Mouse (Mus musculus): ENCODE measurements around the gene AI661453. TPM values are rescaled to one million over a fixed set of nuclear protein-coding genes. Genes with fewer than 3 reads are reported as not detected.

Gene AI661453
- total and polyA plus RNA-seq, 3 experiments, result not detected

- Histone ChIP-seq H3K4me3 (ENCODE audit: control insufficient read depth in 1 of 2, insufficient read depth in 1 of 2, low read depth in 2 of 2, low read length in 2 of 2) (no peak overlapping the region), H3K9me3 (replicated peaks; ENCODE audit: insufficient read depth, low read length) (no peaks in the 10 kb centered on the region), H3K27ac (ENCODE audit: control insufficient read depth, low read depth, low read length) (no peak overlapping the region), H3K4me1 (ENCODE audit: control insufficient read depth in 1 of 2, insufficient read depth in 2 of 2, low read length in 2 of 2) (no peaks in the 10 kb centered on the region), H3K27me3 (ENCODE audit: control insufficient read depth in 1 of 2, insufficient read depth in 2 of 2, low read length in 2 of 2) (no peaks in the 10 kb centered on the region; a peak in 1 of 4 replicates), H3K79me2 (ENCODE audit: control insufficient read depth, insufficient read depth, low read length, poor library complexity) (no peaks in the 10 kb centered on the region), H3K9ac (ENCODE audit: control insufficient read depth, low read depth, low read length, poor library complexity, severe bottlenecking) (no peak overlapping the region), H3K36me3 (ENCODE audit: control insufficient read depth in 1 of 2, insufficient read depth in 2 of 2, low read length in 2 of 2) (no peaks in the 10 kb centered on the region)
- TF ChIP-seq MAFK (IDR thresholded peaks at IDR 0.05; ENCODE audit: borderline replicate concordance, low read depth, low read length), result no peak
- TF ChIP-seq EP300 (IDR thresholded peaks at IDR 0.05; ENCODE audit: low read depth in 1 of 2, low read length in 2 of 2), result no peak
- no peak for TF ChIP-seq JUND (IDR thresholded peaks at IDR 0.05; ENCODE audit: low read depth, low read length)
- no peak for TF ChIP-seq NELFE (IDR thresholded peaks at IDR 0.05; ENCODE audit: low read depth, low read length)
- TF ChIP-seq POLR2A (IDR thresholded peaks at IDR 0.05; ENCODE audit: control insufficient read depth in 1 of 2, insufficient read depth in 1 of 2, low read depth in 1 of 2, low read length in 2 of 2, poor library complexity in 1 of 2), result no peak
- no peak for TF ChIP-seq CHD1 (IDR thresholded peaks at IDR 0.05; ENCODE audit: low read depth, low read length)
- TF ChIP-seq USF1 (IDR thresholded peaks at IDR 0.05; ENCODE audit: low read depth, low read length), result no peak
- TF ChIP-seq RCOR1 (IDR thresholded peaks at IDR 0.05; ENCODE audit: low read depth, low read length), result no peak
- TF ChIP-seq ZMIZ1 (IDR thresholded peaks at IDR 0.05; ENCODE audit: low read depth, low read length), result no peak
- no peak for TF ChIP-seq E2F4 (IDR thresholded peaks at IDR 0.05; ENCODE audit: borderline replicate concordance, low read depth, low read length)
- no peak for TF ChIP-seq MAZ (IDR thresholded peaks at IDR 0.05; ENCODE audit: low read depth, low read length)
- no peak for TF ChIP-seq HCFC1 (IDR thresholded peaks at IDR 0.05; ENCODE audit: low read depth, low read length)
- TF ChIP-seq BHLHE40 (IDR thresholded peaks at IDR 0.05; ENCODE audit: borderline replicate concordance, low read depth, low read length), result no peak
- no peak for DNase-seq (ENCODE audit: low read depth, low spot score)
Measured at GRCm38 (mm10) chr17:47445518-47445917, 9.1 kb downstream of the AI661453 start.

- Histone ChIP-seq H3K4me1 (ENCODE audit: control insufficient read depth in 1 of 2, insufficient read depth in 2 of 2, low read length in 2 of 2) (no peaks in the 10 kb centered on the region), H3K79me2 (ENCODE audit: control insufficient read depth, insufficient read depth, low read length, poor library complexity) (no peaks in the 10 kb centered on the region), H3K9me3 (replicated peaks; ENCODE audit: insufficient read depth, low read length) (no peaks in the 10 kb centered on the region), H3K4me3 (ENCODE audit: control insufficient read depth in 1 of 2, insufficient read depth in 1 of 2, low read depth in 2 of 2, low read length in 2 of 2) (no peak overlapping the region), H3K27me3 (ENCODE audit: control insufficient read depth in 1 of 2, insufficient read depth in 2 of 2, low read length in 2 of 2) (no peaks in the 10 kb centered on the region; a peak in 1 of 4 replicates), H3K9ac (ENCODE audit: control insufficient read depth, low read depth, low read length, poor library complexity, severe bottlenecking) (no peak overlapping the region), H3K36me3 (ENCODE audit: control insufficient read depth in 1 of 2, insufficient read depth in 2 of 2, low read length in 2 of 2) (no peaks in the 10 kb centered on the region), H3K27ac (ENCODE audit: control insufficient read depth, low read depth, low read length) (no peak overlapping the region)
- no peak for DNase-seq (ENCODE audit: low read depth, low spot score)
- no peak for TF ChIP-seq POLR2AphosphoS5 (IDR thresholded peaks at IDR 0.05; ENCODE audit: borderline replicate concordance, low read depth, low read length)
- TF ChIP-seq MEF2A (IDR thresholded peaks at IDR 0.05; ENCODE audit: extremely low read depth, insufficient replicate concordance, low read depth, low read length, poor library complexity, severe bottlenecking), result no peak
- no peak for TF ChIP-seq CTCF (IDR thresholded peaks at IDR 0.05 in 2 of 3, conservative IDR thresholded peaks at IDR 0.05 in 1 of 3; ENCODE audit: control insufficient read depth in 1 of 3, insufficient read depth in 1 of 3, low read depth in 2 of 3, low read length in 3 of 3, poor library complexity in 1 of 3, severe bottlenecking in 1 of 3)
- TF ChIP-seq CHD2 (IDR thresholded peaks at IDR 0.05; ENCODE audit: low read length), result no peak
- no peak for TF ChIP-seq TCF12 (IDR thresholded peaks at IDR 0.05; ENCODE audit: low read depth, low read length)
- TF ChIP-seq HCFC1 (IDR thresholded peaks at IDR 0.05; ENCODE audit: low read depth, low read length), result no peak
- no peak for TF ChIP-seq GABPA (IDR thresholded peaks at IDR 0.05; ENCODE audit: low read depth, low read length)
- no peak for TF ChIP-seq POLR2AphosphoS2 (IDR thresholded peaks at IDR 0.05; ENCODE audit: low read length)
- TF ChIP-seq ZMIZ1 (IDR thresholded peaks at IDR 0.05; ENCODE audit: low read depth, low read length), result no peak
- no peak for TF ChIP-seq MYB (IDR thresholded peaks at IDR 0.05; ENCODE audit: low read depth, low read length)
- no peak for TF ChIP-seq BHLHE40 (IDR thresholded peaks at IDR 0.05; ENCODE audit: borderline replicate concordance, low read depth, low read length)
- TF ChIP-seq NRF1 (IDR thresholded peaks at IDR 0.05; ENCODE audit: insufficient read depth, low read depth, low read length, poor library complexity, severe bottlenecking), result no peak
- TF ChIP-seq TAL1 (IDR thresholded peaks at IDR 0.05; ENCODE audit: low read length), result no peak
- TF ChIP-seq E2F4 (IDR thresholded peaks at IDR 0.05; ENCODE audit: borderline replicate concordance, low read depth, low read length), result no peak
- TF ChIP-seq KAT2A (conservative IDR thresholded peaks at IDR 0.05; ENCODE audit: low read depth, low read length), result no peak
- TF ChIP-seq ZC3H11A (IDR thresholded peaks at IDR 0.05; ENCODE audit: low read depth, low read length), result no peak
- no peak for TF ChIP-seq JUND (IDR thresholded peaks at IDR 0.05; ENCODE audit: low read depth, low read length)
- no peak for TF ChIP-seq MAX (IDR thresholded peaks at IDR 0.05; ENCODE audit: low read length)
Measured at GRCm38 (mm10) chr17:47446025-47446424, 9.6 kb downstream of the AI661453 start.
